Mouse (Mus musculus) lung, postnatal 25 days (tissue): ENCODE measurements at regions not wholly inside any gene's neighbourhood (a gene's known extent, or its start where the extent isn't known, plus 50 kb on each side); places are given as distances from the start of the nearest gene placed in this dataset.
"Not testable (repeated sequence)": the region's sequence is repeated elsewhere in the genome, so short reads cannot be mapped to it uniquely, and the experiment has no call there.

Experiments used
- DNase-seq: peaks from one replicate; pipeline ENCODE4 v3.0.0; 2022; ENCODE audit warnings: low spot score

DNA sequence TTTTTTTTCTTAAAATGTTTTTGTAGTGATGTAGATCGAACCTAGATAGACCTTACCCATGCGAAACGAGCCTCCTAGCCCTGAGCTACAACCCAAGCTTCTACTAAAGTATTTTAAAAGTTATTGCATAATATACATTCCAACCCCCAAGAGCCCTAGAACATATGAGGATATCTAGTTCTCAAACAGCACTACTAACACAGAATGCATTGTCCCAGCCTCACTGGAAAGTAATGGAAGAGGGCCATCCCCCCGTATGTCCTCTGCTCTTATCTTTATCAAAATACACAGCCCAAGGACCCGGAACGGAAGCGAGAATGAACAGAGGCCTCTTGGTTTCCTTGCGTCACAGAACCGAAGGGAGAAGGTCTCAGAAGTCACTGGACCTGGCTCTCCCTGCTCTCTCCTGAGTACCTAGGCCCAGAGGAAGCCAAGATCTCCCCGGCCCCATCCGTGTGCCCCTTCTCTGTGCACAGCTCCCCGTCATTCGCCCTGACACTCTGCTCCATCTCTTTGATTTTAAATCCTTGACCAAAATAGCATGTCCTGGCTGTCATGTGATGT, 165.0 kb upstream of the Pkdcc start:
- DNase-seq, result peak; percentile 24

DNA sequence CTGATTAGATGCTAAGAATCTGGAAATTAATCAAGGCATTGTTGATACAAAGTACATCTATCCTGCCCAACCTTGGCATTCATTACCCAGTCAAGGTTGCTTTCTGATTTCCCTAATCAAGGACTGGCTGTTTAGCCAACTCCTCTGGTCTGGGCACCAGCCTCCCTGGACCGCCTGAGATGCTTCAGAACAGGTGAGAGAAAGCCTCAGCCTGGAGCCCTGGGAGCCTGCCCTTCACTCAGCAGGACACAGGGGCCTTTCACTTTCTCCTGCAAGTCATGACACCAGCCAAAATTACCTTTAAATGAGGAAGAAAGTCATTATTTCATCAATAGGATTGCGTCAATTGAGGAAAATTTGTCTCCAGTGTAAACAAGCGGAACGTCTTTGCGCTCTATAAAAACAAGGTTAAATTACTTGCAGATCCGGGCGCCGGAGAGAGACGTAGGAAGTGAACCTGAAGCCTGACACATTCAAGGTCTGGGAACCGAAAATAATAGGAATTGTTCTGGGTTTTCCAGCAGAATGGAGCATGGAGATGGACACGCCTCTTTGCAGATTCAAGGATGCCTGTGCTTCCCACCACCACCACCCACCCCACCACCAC, 164.4 kb upstream of the Pkdcc start:
- no peak for DNase-seq

DNA sequence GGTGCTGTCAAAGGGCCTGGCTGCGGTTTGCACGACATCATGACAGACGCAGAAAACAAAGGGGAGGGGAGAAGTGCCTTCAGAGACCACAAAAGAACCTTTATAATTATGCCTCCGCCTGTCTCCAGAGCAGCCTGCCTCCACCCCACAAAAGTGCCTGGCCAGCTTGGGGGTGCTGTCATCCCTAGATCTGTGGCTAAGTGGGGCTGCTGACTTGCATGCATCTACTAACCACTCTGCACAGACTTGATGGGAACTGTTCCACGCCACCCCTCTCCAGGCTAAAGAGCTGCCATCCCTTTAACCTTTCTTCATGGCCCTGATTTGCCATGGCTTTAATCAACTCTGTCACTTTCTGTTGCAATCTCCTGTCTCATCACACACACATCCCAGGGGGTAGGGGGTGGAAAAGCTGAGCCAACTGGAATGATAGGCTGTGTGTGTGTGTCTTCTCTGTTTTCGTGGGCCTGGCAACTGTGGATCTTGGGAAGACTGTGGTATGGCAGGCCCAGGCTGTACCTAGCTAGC, 162.4 kb upstream of the Pkdcc start:
- no peak for DNase-seq

DNA sequence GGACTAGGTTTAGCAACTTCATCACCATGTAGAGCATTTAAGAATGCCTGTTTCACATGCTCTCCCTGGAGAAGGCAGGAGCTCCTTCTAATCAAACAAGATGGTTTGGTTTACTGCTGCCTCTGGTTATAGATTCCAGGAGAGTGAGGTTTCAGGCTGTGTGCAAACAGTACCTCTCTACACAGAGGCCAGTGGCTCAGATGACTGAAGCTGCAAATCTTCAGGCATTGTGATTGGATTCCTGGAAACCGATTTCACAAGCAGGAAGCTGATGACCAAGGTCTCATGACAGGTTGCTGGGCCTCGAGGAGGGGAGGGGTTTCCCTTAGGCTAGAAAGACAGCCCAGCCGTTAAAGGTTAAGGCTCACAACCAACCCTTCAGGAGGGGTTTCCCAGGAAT, 157.3 kb upstream of the Pkdcc start:
- no peak for DNase-seq

DNA sequence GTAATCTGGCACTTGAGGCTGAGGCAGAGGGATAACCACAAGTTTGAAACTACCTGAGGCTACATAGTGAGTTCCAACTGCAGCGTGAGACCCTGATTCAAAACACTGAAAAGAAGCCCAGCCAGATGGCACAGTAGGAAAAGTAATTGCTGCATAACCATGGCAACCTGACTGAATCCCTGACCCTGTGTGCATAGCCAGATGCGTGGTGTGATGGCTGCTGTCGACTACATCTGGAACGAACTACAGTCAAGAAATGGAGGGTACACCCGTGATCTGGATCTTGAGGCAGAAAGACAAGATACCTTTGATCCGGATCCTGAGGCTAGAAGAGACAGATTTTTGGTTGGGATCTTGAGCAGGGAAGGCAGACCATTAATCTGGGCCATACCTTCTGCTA, 153.2 kb upstream of the Pkdcc start:
- no peak for DNase-seq

DNA sequence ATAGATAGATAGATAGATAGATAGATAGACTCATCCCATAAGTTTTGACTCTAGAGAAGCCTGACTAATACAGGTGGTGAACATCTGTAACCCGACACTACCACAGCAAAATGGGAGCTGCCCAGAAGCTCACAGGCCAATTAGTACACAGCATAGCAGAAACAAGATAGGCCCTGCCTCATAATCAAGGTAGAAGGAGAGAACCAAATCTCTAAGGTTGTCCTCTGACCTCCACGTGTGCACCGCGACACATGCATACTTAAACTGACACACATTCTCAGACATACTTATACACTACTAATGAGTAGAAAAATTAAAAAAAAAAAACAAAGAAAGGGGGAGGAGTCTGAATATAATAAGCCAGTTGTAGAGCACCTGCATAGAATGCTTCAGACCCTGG, 151.2 kb upstream of the Pkdcc start:
- DNase-seq, result no peak

DNA sequence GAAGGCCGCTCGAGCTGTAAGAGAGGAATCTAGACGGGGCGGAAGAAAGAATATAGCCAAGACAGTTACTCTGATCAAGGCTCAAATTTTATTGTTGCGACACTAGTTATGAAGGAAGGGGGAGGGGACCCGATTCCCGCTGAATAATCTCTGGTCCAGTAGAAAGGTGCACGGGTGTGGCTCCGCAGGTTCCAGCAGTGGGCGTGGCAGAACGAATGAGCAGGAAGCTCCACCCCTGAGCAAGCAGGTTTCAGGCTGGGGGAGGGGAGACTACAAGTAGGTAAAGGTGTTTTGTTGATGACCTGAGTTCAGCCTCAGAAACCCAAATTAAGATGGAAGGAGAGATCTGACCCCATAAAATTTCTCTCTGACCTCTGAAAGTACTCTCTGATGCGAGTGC, 150.7 kb upstream of the Pkdcc start:
- not testable (repeated sequence) for DNase-seq

DNA sequence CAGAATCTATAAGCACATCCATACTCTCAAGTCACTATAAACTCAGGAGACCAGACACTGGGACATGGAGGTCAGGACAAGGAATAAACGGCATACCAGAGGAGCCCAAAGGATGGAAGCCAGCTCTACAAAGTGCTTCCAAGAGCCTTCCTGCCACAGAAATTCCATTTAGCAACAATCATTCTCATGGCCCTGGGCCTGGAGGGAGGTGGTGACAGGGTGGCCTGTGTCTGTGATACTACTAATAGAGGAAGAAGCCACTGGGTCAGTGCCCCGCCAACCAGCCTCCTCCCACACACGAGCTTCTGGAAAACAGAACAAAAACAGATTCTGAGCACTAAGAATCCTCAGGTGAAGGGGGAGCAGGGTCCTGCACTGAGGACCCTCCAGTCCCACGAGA, 145.8 kb upstream of the Pkdcc start:
- no peak for DNase-seq

DNA sequence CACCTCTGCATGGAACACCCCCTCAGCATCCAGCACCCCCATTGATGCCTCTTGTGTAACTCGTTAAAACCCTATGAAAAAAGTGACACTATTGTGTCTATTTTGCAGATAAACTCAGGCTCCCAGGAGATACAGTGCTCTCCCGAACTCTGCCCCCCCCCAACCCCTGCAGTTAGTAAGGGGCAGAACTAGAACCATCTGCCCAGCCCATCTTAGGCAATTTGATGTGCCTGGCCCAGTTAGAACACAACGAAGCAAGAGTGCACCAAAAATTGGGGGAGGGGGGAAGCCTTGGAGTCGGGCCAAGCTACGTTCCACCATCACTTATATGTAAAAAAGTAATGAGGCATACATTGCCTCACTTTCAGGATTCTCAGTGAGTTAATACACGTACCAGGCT, 143.3 kb upstream of the Pkdcc start:
- no peak for DNase-seq

DNA sequence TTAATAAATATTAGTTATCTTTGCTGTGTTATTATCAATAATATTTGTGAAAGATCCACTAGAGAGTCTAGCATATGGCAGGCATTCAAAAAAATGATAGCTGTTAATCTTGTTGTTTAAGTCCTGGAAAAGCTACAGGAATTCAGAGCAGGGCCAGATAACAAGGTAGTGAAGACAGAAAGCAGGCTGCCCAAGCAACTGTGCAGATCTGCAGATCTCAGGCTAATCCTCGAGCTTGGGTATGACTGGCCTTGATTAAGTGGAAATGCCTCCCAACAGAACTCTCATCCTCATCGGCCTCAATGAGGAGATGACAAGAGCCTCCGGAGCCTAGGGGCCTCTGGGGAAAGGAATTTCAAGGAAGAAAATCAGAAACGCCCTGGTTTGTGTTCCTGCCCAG, 142.9 kb upstream of the Pkdcc start:
- DNase-seq, result no peak

DNA sequence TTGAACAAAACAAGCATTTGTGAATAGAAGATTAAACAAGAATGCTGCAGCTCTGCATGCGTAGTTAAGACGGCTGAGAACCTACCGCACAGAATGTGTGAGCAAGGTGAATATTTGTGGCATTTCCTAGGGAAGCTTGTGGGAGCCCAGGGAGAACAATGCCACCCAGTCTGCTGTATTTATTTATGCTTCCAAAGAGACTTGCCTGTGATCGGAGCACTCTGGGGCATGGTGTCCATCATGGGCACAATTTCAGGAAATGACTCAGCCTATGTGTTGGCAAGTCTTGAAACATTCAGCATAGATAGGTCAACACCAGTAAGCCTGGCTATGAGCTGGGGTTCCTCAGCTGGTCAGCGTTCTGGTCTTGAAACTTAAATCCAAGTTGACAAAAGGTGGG, 140.2 kb upstream of the Pkdcc start:
- DNase-seq, result peak; percentile 29

DNA sequence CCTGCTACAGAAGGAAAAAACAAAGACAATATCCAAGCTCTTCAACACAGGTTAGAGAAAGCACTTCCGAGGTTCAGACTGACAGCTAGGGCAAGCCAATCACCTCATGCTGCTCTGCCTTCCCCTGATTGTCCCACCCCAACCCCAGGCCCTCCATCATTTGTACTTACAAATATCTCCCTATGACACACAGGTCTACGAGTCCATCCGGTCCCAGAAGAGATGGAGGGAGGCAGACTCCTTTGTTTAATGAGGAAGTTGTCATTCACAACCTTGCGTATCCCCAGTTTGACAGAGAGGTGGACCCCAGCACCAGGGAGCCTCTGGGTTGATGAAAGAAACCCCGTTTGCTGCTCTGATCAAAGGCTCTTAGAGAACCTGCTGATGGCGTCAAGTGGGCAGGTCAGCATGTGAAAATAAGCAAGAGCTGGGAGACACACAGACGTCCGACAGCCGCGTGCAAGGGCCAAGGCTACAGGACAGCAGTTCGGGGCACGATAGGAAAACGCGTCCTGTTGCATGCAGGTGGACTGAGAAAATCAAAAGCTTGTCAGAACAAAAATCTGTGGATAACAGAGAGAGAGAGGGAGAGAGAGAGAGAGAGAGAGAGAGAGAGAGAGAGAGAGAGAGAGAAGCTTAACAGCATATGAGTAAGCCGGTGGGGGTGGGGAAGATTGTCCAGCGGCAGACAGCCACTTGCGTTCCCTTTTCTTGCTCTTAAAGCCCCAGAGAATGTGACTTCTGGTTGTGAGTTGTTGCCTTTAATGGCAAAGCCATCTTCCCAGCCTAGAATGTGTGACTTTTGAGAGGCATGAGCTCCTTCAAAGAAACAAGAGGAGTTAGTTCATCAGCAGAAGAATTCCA, 137.1 kb upstream of the Pkdcc start:
- DNase-seq, result peak; percentile 34

DNA sequence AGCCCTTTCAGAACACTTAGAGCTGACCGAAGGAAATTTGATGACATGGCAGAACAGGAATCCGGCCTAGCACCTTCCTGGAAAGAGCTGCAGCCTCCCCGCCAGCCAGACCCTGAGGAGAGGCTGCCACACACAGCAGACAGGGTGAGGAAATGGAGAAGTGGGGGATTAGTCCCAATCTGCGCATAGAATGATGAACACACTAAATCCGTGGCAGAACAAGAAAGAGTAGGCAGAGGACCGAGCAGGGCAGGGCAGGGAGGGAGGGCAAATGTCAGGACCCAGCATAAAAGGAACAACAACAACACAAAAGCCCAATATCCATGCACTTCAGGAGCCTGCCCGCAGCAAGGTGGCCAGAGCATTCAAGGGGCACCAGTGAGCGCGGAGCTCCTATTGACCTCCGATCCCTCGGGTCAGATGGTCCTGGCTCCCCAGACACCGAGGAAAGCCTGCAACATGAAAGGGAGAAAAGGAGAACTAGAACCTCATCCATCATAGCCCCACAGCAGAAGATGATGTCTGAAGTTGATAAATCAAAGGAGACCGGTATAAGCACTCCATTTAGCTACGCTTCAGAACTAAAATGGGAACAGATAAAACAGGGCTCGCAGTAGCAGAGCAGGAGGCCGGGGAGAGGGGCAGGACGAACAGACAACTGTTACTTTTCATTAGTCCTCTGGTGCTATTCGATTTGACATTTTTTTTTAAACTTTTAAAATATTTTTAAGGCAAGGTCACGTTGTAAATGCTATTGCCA, 136.3 kb upstream of the Pkdcc start:
- DNase-seq, result no peak

DNA sequence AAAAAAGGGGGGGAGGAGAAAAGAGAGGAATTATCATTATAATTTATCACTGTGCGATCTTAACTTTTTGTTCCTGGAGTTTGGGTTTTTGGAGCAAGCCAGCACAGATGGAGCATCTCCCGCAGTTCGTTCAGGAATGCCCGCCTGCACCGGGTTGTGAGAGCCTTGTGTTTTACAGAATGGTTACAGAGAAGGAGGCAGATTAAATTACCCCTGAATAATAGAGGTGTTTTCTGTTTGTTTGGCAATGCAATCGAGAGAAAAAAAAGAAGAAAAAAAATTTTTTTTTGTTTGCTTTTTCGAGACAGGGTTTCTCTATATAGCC, 135.8 kb upstream of the Pkdcc start:
- DNase-seq, result no peak

DNA sequence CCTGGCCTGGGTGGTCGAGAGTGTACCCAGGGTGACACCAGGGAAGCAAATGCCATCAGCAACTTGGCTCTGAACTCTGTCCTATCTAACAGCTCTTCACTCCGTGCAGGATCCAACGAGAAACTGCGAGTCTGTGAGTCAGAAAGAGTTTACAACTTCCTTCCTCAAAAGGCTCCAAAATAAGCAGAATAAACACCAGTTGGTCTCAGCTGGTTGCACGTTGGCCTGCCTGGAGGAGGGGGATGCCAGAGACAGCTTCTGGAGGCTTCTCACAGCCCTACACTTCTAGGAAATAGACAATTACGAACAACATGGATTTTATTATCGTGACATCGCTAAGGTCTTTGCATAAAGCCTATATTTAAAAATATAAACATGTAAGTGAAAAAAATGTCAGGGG, 133.4 kb upstream of the Pkdcc start:
- DNase-seq, result no peak

DNA sequence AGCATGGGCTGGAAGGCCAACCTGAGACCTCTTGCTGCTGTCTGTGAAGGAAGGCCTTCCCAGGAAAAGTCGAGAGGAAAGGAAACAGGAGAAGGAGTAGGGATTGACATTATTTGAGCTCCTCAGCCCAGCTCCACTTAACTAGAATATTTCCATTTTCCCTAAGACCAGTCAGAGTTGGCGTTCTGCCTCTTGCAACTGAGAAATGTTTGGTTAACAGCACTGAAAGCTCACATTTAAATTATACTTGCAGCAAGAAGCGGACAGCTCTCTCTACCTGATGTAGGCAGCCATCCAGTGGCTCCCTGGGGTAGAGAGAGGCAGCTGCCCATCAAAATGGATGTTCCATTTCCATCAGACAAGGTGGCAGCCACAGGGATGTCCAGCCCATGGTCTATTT, 131.6 kb upstream of the Pkdcc start:
- DNase-seq, result no peak

DNA sequence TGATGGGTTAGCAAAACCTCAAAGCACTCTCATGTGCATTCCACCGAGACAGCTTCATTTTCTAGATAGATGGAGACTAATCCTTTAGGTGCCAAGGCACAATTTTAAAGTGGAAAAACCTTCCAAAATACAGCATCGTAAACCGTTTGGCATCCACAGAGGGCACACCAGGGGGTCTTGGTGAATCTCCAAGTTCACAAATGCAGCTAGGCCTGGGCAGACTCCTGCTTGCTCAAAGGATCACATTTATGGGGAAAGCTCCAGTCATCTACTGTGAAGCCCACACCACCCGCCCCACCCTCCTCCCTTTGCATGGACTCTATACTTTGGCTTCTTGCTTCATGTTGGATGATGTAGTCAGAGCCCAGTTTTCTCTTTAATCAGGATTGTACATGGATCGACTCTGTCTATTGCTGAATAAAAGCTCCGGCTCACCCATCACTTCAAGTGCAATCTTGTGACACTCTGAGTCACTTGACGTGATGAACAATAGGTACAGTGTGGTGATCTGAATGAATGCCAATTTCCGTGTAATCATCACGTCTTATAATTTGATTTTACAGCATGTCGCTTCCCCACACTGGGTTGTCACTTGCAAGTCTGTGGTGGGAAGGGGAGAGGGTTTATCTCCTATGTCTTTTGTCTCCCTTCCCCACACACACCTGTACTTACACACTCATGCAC, 129.2 kb upstream of the Pkdcc start:
- DNase-seq, result no peak

DNA sequence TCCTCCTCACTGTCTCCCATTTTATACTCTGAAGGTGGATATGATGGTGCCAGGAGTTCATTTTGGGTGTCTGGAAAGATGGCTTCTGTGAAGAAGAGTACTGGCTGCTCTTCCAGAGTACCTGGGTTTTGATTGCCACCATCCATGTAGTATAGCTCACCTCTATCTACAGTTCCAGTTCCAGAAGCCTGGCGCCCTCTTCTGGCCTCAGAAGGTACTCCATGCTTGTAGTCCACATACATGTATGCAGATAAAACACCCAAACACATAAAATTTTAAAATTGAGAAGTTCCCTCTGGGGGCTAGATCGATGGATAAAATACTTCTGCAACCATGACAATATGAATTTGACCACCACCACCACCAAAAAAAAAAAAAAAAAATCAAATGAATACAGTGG, 128.4 kb upstream of the Pkdcc start:
- no peak for DNase-seq

DNA sequence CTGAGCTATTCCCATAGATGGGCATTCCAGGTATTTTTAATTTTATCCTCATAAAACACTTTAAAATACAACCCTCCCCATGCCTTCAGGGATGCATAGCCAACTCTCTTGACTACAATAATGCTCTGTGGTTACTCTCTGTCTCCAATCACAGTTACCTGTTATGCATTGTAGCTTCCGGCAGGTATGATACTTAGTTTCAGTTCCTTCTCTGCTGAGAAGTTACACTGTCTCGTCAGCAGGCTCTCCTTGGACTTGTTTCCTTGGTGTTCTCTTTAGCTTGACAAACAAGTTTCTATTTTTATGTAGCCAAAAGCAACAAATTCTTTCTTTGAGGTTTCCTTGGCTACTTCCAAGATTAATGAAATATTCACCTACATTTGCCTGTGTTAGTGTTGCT, 126.6 kb upstream of the Pkdcc start:
- DNase-seq, result no peak

DNA sequence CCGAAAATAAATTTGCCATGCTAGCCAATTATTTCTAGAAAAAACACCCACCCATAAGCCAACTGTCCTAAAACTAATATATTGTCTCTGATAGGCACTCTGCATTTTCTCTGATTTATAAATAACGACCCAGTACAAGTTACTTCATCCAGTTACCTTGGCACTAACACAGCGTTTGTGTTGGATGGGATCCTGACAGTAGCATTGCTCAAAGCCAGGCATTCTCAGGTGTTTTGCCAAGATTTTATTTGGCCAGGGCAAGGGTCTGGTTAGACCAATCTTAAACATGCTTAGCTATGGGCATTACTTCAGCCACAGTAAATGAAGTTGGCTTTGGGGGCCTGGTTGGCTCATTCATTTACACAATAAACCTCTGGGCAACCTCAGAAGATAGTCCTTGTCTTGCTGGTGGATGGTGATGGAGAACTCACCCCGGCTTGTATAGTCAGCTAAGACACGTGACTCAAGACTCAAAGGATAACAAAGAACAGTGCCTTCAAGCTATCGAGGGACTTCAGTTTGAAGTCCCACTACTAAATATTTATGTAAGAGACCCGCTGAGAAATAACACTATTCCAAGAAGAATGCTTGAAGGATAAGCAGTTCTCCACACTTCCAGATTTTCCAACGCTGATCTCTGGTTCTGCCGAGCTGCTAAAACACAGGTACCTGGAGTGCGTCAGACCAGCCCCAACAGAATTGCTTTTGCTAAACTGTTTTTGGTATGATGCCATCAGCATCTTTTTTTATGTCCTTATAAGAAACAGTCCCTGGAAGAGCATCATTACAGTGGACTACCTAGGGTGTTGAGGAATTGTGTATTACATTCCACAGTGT, 125.0 kb upstream of the Pkdcc start:
- DNase-seq, result no peak

DNA sequence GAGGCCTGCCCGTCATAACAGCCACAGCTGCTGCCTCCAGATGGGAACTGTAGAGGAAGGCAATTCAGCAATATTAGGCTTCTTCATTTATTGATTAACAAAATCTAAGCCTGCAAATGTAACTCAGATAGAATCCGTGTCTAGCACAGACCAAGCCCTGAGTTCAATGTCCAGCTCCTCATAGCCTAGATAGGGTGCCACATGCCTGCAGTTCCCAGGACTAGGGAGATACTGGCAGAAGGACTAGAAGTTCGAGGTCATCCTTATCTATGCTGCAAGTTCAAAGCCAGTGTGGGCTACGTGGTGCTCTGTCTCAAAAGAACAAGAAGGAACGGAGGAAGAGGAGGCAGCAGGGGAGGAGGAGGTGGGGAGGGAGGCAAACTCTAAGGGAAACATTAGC, 121.2 kb upstream of the Pkdcc start:
- no peak for DNase-seq
